Mouse (Mus musculus): ENCODE measurements around the gene Fgd2. TPM values are rescaled to one million over a fixed set of nuclear protein-coding genes. Genes with fewer than 3 reads are reported as not detected.
A peak's percentile ranks its signal among the peaks of the same experiment; 100 is the strongest.

The Fgd2 gene
- total RNA-seq, 2 experiments from 2014 or later = 2.1 to 2.8 TPM

- no peak for DNase-seq
Measured at GRCm38 (mm10) chr17:29398434-29399026, 37.8 kb downstream of the Fgd2 start.

GRCm38 (mm10) chr17:29399241-29399910 is 38.7 kb downstream of the Fgd2 start:
- no peak for DNase-seq

- DNase-seq = no peak
Measured at GRCm38 (mm10) chr17:29400044-29400443, 39.3 kb downstream of the Fgd2 start.

- DNase-seq = no peak
Measured at GRCm38 (mm10) chr17:29401741-29402268, 41.1 kb downstream of the Fgd2 start.

- no peak for DNase-seq
Measured at GRCm38 (mm10) chr17:29403179-29403578, 42.5 kb downstream of the Fgd2 start.

- no peak for DNase-seq
Measured at GRCm38 (mm10) chr17:29405501-29405900, 44.8 kb downstream of the Fgd2 start.

GRCm38 (mm10) chr17:29406077-29406476 is 45.4 kb downstream of the Fgd2 start:
- DNase-seq = no peak

GRCm38 (mm10) chr17:29407405-29407804 is 46.7 kb downstream of the Fgd2 start:
- no peak for DNase-seq

GRCm38 (mm10) chr17:29408364-29408763 is 47.6 kb downstream of the Fgd2 start:
- no peak for DNase-seq

- DNase-seq = no peak
Measured at GRCm38 (mm10) chr17:29409800-29410343, 49.2 kb downstream of the Fgd2 start.

- DNase-seq = no peak
Measured at GRCm38 (mm10) chr17:29411821-29412425, 51.2 kb downstream of the Fgd2 start.

- DNase-seq = no peak
Measured at GRCm38 (mm10) chr17:29414566-29414965, 53.9 kb downstream of the Fgd2 start.

- DNase-seq = peak; percentile 77
Measured at GRCm38 (mm10) chr17:29415761-29416662, 55.3 kb downstream of the Fgd2 start.

- DNase-seq = no peak
Measured at GRCm38 (mm10) chr17:29416757-29417156, 56.0 kb downstream of the Fgd2 start.

GRCm38 (mm10) chr17:29418758-29419380 is 58.2 kb downstream of the Fgd2 start:
- DNase-seq = no peak

- peak; percentile 60 for DNase-seq
Measured at GRCm38 (mm10) chr17:29419976-29420739, 59.4 kb downstream of the Fgd2 start.

- no peak for DNase-seq
Measured at GRCm38 (mm10) chr17:29421319-29421718, 60.6 kb downstream of the Fgd2 start.

GRCm38 (mm10) chr17:29422337-29422736 is 61.6 kb downstream of the Fgd2 start:
- no peak for DNase-seq

- peak; percentile 73 for DNase-seq
Measured at GRCm38 (mm10) chr17:29422912-29423504, 62.3 kb downstream of the Fgd2 start.

GRCm38 (mm10) chr17:29423991-29424390 is 63.3 kb downstream of the Fgd2 start:
- no peak for DNase-seq

GRCm38 (mm10) chr17:29425345-29425744 is 64.6 kb downstream of the Fgd2 start:
- DNase-seq = no peak
